Mouse (Mus musculus): Measurements from ENCODE around the gene Agtrap. TPM values are rescaled to one million over a fixed set of nuclear protein-coding genes. Genes with fewer than 3 reads are reported as not detected.
A peak's percentile ranks its signal among the peaks of the same experiment; 100 is the strongest.

The Agtrap gene
- polyA plus RNA-seq (2014; fragmentation: Nextera tagmentation; extraction: Ambion mirVana): 15.9 and 16.4 TPM in 2 replicates

DNA sequence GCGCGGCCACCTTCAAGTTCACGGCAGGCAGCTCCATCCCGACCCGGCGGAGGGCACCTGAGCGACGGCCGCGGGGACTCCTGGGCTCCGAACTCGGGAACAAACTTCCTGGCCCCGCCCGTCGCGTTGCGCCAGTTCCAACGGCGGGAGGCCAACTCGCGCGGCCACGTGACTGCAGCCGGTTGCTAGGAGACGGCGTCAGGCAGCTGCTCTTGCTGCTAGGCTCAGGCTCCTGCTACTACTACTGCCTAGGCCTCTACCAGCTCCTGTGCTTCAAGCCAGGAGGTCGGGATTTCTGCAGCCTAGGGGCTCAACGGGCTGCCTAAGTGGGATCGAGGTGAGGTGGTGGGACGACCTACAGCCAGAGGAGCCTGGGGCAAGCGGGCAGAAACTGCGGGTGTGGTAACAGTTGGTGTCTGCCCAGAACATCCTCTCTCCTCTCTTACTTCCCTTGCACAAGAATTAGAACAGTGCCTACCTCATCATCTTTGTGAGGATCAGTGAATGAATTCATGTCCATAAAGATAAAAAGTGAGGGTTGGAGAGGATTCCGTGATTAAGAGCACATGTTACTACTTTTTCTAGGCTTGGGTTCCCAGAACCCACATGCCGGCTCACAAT, at the start of gene Agtrap:
Gene Agtrap (minus strand): TSS at position 125 of the 621 bp plus-strand sequence.
- DNase-seq (ENCODE audit: low spot score) (peak; percentile 92), ATAC-seq (replicated peaks; ENCODE audit: low FRiP score, low TSS enrichment, low read depth) (peak; percentile 93)
- Histone ChIP-seq H3K9ac (ENCODE audit: low read length) (peak within 1 kb of the TSS; percentile 71), H3K4me1 (replicated peaks; ENCODE audit: control insufficient read depth, insufficient read depth, low read length) (peaks cover 21% of the 10 kb centered on the region), H3K4me3 (ENCODE audit: low read depth, low read length) (peak within 1 kb of the TSS; percentile 81), H3K36me3 (ENCODE audit: control insufficient read depth, insufficient read depth, low read length) (no peaks in the 10 kb centered on the region), H3K27me3 (replicated peaks; ENCODE audit: control insufficient read depth, insufficient read depth, low read length) (no peaks in the 10 kb centered on the region), H3K4me2 (ENCODE audit: low read length) (peak within 1 kb of the TSS; percentile 81), H3K27ac (ENCODE audit: low read depth) (0 out of 2 replicates have a peak within 1 kb of the TSS, but pooled peaks have one; percentile 43), H3K9me3 (ENCODE audit: control insufficient read depth, low read length) (no peaks in the 10 kb centered on the region)
- 7% methylated on average over 34 of the region's 34 CpGs for WGBS

DNA sequence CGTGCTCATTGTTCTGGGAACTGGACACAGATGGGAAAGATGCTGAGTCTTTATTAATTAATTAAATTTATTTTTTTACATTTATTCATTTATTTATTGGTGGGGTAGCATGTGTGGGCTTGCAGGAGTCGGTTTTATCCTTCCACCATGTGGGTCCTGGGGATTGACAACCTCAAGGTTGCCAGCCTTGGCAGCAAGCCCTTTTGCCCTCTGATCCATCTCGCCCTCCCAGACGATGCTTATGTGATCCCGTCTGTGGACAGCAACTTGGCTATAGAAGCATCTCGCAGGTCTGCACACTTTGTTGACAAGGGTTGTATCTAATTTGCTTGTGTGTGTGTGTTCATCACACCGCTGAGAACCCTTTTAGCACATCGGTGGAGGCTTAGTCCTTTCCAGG, 49.7 kb upstream of the Agtrap start:
- no peak overlapping the region for H3K27ac ChIP-seq (ENCODE audit: low read depth)
- 70% methylated on average over 8 of the region's 8 CpGs for WGBS
- no peaks in the 10 kb centered on the region for H3K9me3 ChIP-seq (ENCODE audit: control insufficient read depth, low read length)
- no peak overlapping the region for H3K4me2 ChIP-seq (ENCODE audit: low read length)
- H3K4me1 ChIP-seq (replicated peaks; ENCODE audit: control insufficient read depth, insufficient read depth, low read length): peaks cover 5% of the 10 kb centered on the region; the same call in 1 of the 2 replicates
- H3K4me3 ChIP-seq (ENCODE audit: low read depth, low read length): no peak overlapping the region
- no peak for ATAC-seq (replicated peaks; ENCODE audit: low FRiP score, low TSS enrichment, low read depth)
- no peak for DNase-seq (ENCODE audit: low spot score)
- H3K9ac ChIP-seq (ENCODE audit: low read length): no peak overlapping the region
- H3K36me3 ChIP-seq (ENCODE audit: control insufficient read depth, insufficient read depth, low read length): no peaks in the 10 kb centered on the region
- peaks cover 17% of the 10 kb centered on the region for H3K27me3 ChIP-seq (replicated peaks; ENCODE audit: control insufficient read depth, insufficient read depth, low read length)

DNA sequence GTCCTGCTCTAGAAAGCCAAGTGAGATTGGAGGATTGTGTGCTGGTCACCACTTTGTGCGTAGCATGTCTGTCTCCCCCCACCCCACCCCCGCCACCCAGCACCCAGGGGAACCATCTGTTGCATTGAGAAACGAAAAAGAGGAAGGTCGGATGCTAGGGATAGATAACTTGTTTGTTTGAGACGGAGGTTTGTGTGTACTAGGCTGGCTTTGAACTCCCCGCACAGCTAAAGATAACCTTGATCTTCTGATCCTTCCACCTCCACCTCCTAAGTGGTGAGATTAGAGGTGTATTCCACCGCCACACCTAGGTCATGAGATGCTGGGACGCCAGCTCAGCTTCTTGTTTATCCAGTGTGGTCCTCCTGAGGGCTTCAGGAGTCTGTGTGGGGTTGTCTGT, 47.2 kb upstream of the Agtrap start:
- Histone ChIP-seq H3K4me3 (ENCODE audit: low read depth, low read length) (no peak overlapping the region), H3K27ac (ENCODE audit: low read depth) (no peak overlapping the region), H3K9me3 (ENCODE audit: control insufficient read depth, low read length) (no peaks in the 10 kb centered on the region), H3K9ac (ENCODE audit: low read length) (no peak overlapping the region), H3K36me3 (ENCODE audit: control insufficient read depth, insufficient read depth, low read length) (no peaks in the 10 kb centered on the region), H3K4me2 (ENCODE audit: low read length) (no peak overlapping the region), H3K27me3 (replicated peaks; ENCODE audit: control insufficient read depth, insufficient read depth, low read length) (peaks cover 39% of the 10 kb centered on the region), H3K4me1 (replicated peaks; ENCODE audit: control insufficient read depth, insufficient read depth, low read length) (0 out of 2 replicates have a peak, but pooled peaks cover 5% of the 10 kb centered on the region)
- ATAC-seq (replicated peaks; ENCODE audit: low FRiP score, low TSS enrichment, low read depth) (no peak), DNase-seq (ENCODE audit: low spot score) (no peak)
- WGBS: 78% methylated on average over 8 of the region's 8 CpGs

DNA sequence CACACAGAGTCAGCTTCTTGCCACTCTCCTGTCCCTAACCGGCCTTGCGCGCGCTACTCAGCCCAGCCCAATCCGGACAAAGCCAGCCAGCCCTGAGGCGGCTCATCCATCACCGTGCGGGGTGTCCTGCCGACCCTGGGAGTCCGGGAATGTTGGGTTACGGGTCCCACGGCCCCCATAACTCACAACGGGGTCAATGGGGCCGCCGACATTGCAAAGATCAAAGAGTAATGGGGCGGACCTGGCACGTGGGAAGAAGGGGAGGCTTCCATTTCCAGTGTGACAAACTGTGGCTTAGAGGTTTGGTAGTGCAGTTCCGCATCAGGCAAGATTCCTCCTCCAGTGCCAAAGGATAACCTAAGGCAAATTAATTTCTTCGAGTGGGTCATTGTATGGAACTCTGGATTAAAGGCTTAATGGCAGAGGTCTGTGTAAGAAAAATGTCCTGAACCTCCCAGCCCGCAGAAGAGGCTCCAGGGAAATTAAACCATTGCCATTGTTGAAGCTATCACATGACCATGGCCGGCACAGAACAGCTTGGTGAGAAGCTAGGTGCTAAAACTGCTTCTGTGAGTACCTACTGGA, 43.8 kb upstream of the Agtrap start:
- H3K4me2 ChIP-seq (ENCODE audit: low read length): peak overlapping the region; percentile 98
- H3K36me3 ChIP-seq (ENCODE audit: control insufficient read depth, insufficient read depth, low read length): no peaks in the 10 kb centered on the region
- H3K4me1 ChIP-seq (replicated peaks; ENCODE audit: control insufficient read depth, insufficient read depth, low read length): no peaks in the 10 kb centered on the region
- 3% methylated on average over 21 of the region's 21 CpGs for WGBS
- H3K27me3 ChIP-seq (replicated peaks; ENCODE audit: control insufficient read depth, insufficient read depth, low read length): peaks cover 44% of the 10 kb centered on the region
- DNase-seq (ENCODE audit: low spot score) (peak; percentile 71), ATAC-seq (replicated peaks; ENCODE audit: low FRiP score, low TSS enrichment, low read depth) (no peak)
- H3K27ac ChIP-seq (ENCODE audit: low read depth): no peak overlapping the region
- H3K9ac ChIP-seq (ENCODE audit: low read length): no peak overlapping the region
- H3K4me3 ChIP-seq (ENCODE audit: low read depth, low read length): peak overlapping the region; percentile 57
- no peaks in the 10 kb centered on the region for H3K9me3 ChIP-seq (ENCODE audit: control insufficient read depth, low read length)

DNA sequence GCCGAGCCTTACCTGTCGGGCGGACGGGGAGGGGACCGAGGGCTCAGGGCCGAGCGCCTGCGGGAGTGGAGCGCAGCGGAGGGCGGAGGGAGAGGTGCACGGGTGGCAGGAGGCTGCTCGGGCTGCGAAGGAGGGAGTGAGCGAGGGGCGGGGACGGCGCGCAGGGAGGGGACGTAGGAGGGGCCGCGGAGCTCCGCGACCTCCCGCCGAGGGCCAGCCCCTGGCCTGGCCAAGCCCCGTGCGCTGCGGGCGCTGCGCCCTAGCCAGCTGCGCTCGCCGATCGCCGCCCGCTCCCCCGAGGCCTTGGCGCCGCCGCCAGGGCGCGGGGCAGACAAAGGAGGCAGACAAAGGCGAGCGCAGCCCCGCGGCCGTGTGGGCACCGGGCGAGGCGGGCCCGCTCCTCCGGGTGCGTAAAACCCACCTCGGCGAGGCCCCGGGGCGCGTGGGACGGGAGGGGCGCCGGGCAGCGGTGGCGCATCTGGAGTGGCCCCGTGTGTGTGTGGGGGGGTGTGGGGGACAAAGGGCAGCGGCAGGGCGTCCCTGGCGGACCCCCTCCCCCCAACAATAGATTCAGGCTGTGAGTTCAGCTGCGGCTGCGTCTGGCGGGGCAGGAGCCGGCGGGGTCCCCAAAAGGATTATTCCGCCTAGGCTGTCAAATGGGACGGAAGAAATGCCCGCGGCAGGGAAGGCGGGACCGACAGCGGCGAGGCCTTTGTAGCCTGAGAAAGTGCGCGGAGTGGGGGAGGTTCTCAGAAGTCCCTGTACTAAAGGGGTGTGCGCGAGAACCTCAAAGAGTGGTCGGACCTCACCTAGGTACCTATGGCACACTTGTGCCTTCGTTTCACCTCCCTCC, 43.0 kb upstream of the Agtrap start, which contains the start of gene Draxin:
Gene Draxin (minus strand): TSS at position 138 of the 853 bp plus-strand sequence.
- peak; percentile 67 for DNase-seq (ENCODE audit: low spot score)
- peak; percentile 86 for ATAC-seq (replicated peaks; ENCODE audit: low FRiP score, low TSS enrichment, low read depth)
- Histone ChIP-seq H3K9ac (ENCODE audit: low read length) (peak within 1 kb of the TSS; percentile 59), H3K4me1 (replicated peaks; ENCODE audit: control insufficient read depth, insufficient read depth, low read length) (no peaks in the 10 kb centered on the region), H3K27me3 (replicated peaks; ENCODE audit: control insufficient read depth, insufficient read depth, low read length) (peaks cover 44% of the 10 kb centered on the region), H3K4me3 (ENCODE audit: low read depth, low read length) (peak within 1 kb of the TSS; percentile 57), H3K27ac (ENCODE audit: low read depth) (no peak within 1 kb of the TSS), H3K4me2 (ENCODE audit: low read length) (peak within 1 kb of the TSS; percentile 98), H3K9me3 (ENCODE audit: control insufficient read depth, low read length) (no peaks in the 10 kb centered on the region), H3K36me3 (ENCODE audit: control insufficient read depth, insufficient read depth, low read length) (no peaks in the 10 kb centered on the region)
- WGBS: under 1% methylated on average over 66 of the region's 87 CpGs

DNA sequence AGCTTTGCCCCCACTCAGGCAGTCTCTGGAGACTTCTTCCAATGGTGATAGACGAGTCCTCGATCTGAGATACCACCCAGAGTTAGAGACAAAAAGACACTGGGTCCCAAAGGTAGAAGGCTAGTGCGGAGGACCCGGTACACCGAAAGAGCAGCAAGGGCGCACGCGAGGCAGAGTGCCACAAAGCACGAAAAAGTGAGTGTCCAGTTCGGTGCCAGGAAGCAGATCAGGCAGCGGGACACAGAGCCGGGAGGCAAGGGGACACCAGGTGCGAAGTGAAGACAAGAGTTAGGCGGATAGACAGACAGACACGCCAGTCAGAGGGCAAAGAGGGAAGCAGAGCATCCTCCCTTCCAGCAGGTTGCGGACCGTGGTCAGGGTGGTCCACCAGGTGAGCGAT, 42.3 kb upstream of the Agtrap start, which contains the start of gene Mad2l2:
Gene Mad2l2 (plus strand): TSS at position 252 of the 400 bp plus-strand sequence.
- H3K4me2 ChIP-seq (ENCODE audit: low read length): peak within 1 kb of the TSS; percentile 98
- H3K27ac ChIP-seq (ENCODE audit: low read depth): no peak within 1 kb of the TSS
- H3K36me3 ChIP-seq (ENCODE audit: control insufficient read depth, insufficient read depth, low read length): no peaks in the 10 kb centered on the region
- H3K4me1 ChIP-seq (replicated peaks; ENCODE audit: control insufficient read depth, insufficient read depth, low read length): no peaks in the 10 kb centered on the region
- H3K9me3 ChIP-seq (ENCODE audit: control insufficient read depth, low read length): no peaks in the 10 kb centered on the region
- H3K27me3 ChIP-seq (replicated peaks; ENCODE audit: control insufficient read depth, insufficient read depth, low read length): peaks cover 44% of the 10 kb centered on the region
- ATAC-seq (replicated peaks; ENCODE audit: low FRiP score, low TSS enrichment, low read depth) (no peak), DNase-seq (ENCODE audit: low spot score) (peak; percentile 73)
- 1% methylated on average over 18 of the region's 18 CpGs for WGBS
- peak within 1 kb of the TSS; percentile 59 for H3K9ac ChIP-seq (ENCODE audit: low read length)
- H3K4me3 ChIP-seq (ENCODE audit: low read depth, low read length): peak within 1 kb of the TSS; percentile 57

DNA sequence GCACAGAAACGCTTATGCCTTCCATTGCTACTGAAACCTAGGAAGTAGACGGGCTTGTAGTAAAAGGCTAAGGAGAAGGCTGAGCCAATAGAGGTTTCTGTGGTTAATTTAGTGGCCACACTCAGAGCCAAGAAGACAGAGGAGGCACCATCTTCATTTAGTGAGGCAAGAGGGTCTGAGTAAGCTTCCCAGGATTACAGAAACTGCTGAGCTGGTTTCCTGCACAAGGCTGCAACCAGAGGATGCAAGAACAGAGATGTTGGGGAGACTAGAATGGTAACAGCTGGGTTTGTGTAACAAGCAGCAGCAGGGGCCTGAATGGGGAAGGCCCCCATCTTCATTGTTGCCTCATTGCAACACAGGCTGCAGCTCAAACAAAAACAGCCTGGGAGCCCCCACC, 40.8 kb upstream of the Agtrap start:
- Histone ChIP-seq H3K9ac (ENCODE audit: low read length) (no peak overlapping the region), H3K4me3 (ENCODE audit: low read depth, low read length) (no peak overlapping the region), H3K36me3 (ENCODE audit: control insufficient read depth, insufficient read depth, low read length) (no peaks in the 10 kb centered on the region), H3K27ac (ENCODE audit: low read depth) (no peak overlapping the region), H3K4me2 (ENCODE audit: low read length) (no peak overlapping the region), H3K4me1 (replicated peaks; ENCODE audit: control insufficient read depth, insufficient read depth, low read length) (no peaks in the 10 kb centered on the region), H3K27me3 (replicated peaks; ENCODE audit: control insufficient read depth, insufficient read depth, low read length) (peaks cover 47% of the 10 kb centered on the region), H3K9me3 (ENCODE audit: control insufficient read depth, low read length) (no peaks in the 10 kb centered on the region)
- ATAC-seq (replicated peaks; ENCODE audit: low FRiP score, low TSS enrichment, low read depth): no peak
- no peak for DNase-seq (ENCODE audit: low spot score)
- 68% methylated on average over 2 of the region's 2 CpGs for WGBS

DNA sequence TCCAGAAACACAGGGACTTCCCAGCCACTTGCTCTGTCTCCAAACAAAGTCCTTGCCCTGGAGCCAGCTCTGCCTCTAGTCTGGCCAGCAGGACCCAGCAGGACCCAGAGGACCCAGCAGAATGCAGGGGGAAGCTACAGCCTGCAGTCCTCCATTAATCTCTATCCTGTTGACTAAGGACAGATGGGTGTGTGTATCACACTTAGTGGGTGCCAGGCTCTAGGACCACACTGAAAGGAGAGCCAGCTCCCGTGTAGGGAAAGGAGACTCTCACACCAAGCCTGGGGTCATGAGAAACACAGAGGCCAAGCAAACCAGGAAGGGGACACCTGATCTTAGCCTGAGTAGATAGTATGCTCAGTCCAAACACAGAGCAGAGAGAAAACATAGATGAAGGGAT, 40.4 kb upstream of the Agtrap start:
- ATAC-seq (replicated peaks; ENCODE audit: low FRiP score, low TSS enrichment, low read depth) (no peak), DNase-seq (ENCODE audit: low spot score) (no peak)
- H3K27ac ChIP-seq (ENCODE audit: low read depth): no peak overlapping the region
- no peaks in the 10 kb centered on the region for H3K4me1 ChIP-seq (replicated peaks; ENCODE audit: control insufficient read depth, insufficient read depth, low read length)
- H3K9me3 ChIP-seq (ENCODE audit: control insufficient read depth, low read length): no peaks in the 10 kb centered on the region
- H3K36me3 ChIP-seq (ENCODE audit: control insufficient read depth, insufficient read depth, low read length): no peaks in the 10 kb centered on the region
- peaks cover 47% of the 10 kb centered on the region for H3K27me3 ChIP-seq (replicated peaks; ENCODE audit: control insufficient read depth, insufficient read depth, low read length)
- 48% methylated on average over 1 of the region's 1 CpGs for WGBS
- H3K4me2 ChIP-seq (ENCODE audit: low read length): no peak overlapping the region
- H3K4me3 ChIP-seq (ENCODE audit: low read depth, low read length): no peak overlapping the region
- no peak overlapping the region for H3K9ac ChIP-seq (ENCODE audit: low read length)
